Mouse (Mus musculus) thymus, adult 2 months (tissue): Measurements from ENCODE around the gene Tbc1d15. TPM values are rescaled to one million over a fixed set of nuclear protein-coding genes. Genes with fewer than 3 reads are reported as not detected.

Experiments used
- DNase-seq: peaks from one replicate; pipeline ENCODE4 v3.0.0; 2021
- H3K27ac ChIP-seq: fragments of 200-500 bp; 2 replicates; pipeline ENCODE4 v1.5.1; 2012; ENCODE audit warnings: low read length, control low read depth; ENCODE audit not compliant: control insufficient read depth, insufficient read depth
- H3K27me3 ChIP-seq: fragments of 200-500 bp; 2 replicates; pipeline ENCODE4 v1.6.1; 2012; ENCODE audit warnings: mild to moderate bottlenecking, low read length, moderate library complexity, mixed read lengths; ENCODE audit not compliant: control insufficient read depth, insufficient read depth
- H3K36me3 ChIP-seq: fragments of 200-500 bp; 2 replicates; pipeline ENCODE4 v1.6.1; 2012; ENCODE audit warnings: mild to moderate bottlenecking, low read length, moderate library complexity; ENCODE audit not compliant: control insufficient read depth, insufficient read depth
- H3K4me1 ChIP-seq: fragments of 200-500 bp; replicated peaks from 2 replicates; pipeline ENCODE4 v1.6.1; 2012; ENCODE audit warnings: low read length; ENCODE audit not compliant: control insufficient read depth, insufficient read depth
- H3K4me3 ChIP-seq: fragments of 200-500 bp; 2 replicates; pipeline ENCODE4 v1.5.1; 2012; ENCODE audit warnings: mild to moderate bottlenecking, low read length, control low read depth, moderate library complexity; ENCODE audit not compliant: control insufficient read depth, insufficient read depth
- CTCF ChIP-seq: fragments of 200-500 bp; IDR thresholded peaks from 2 replicates; pipeline ENCODE4 v1.5.1; 2012; ENCODE audit warnings: mild to moderate bottlenecking, control low read depth, low read length, moderate library complexity, borderline replicate concordance; ENCODE audit not compliant: control insufficient read depth, poor library complexity, insufficient read depth; ENCODE audit errors: extremely low read depth
- POLR2A ChIP-seq: fragments of 200-500 bp; IDR thresholded peaks from 2 replicates; pipeline ENCODE4 v1.6.1; 2012; ENCODE audit warnings: mild to moderate bottlenecking, low read length, control low read depth, moderate library complexity; ENCODE audit not compliant: control insufficient read depth, poor library complexity, insufficient read depth; ENCODE audit errors: extremely low read depth
- WGBS: fragments of 180-500 bp; shearing (Covaris S2); methylation state at CpG from one replicate; pipeline ENCODE4 v1.1.7; 2018; 5-methylcytosine and 5-hydroxymethylcytosine counted together
- polyA plus RNA-seq: library from polyadenylated mRNA; depleted of rRNA; stranded (reverse); fragments of >200 nt; gene quantifications from 2 replicates; pipeline ENCODE4 v1.2.3, GENCODE M21; 2012; rRNA removed

The Tbc1d15 gene
- polyA plus RNA-seq: 7.0 and 8.7 TPM in 2 replicates

DNA sequence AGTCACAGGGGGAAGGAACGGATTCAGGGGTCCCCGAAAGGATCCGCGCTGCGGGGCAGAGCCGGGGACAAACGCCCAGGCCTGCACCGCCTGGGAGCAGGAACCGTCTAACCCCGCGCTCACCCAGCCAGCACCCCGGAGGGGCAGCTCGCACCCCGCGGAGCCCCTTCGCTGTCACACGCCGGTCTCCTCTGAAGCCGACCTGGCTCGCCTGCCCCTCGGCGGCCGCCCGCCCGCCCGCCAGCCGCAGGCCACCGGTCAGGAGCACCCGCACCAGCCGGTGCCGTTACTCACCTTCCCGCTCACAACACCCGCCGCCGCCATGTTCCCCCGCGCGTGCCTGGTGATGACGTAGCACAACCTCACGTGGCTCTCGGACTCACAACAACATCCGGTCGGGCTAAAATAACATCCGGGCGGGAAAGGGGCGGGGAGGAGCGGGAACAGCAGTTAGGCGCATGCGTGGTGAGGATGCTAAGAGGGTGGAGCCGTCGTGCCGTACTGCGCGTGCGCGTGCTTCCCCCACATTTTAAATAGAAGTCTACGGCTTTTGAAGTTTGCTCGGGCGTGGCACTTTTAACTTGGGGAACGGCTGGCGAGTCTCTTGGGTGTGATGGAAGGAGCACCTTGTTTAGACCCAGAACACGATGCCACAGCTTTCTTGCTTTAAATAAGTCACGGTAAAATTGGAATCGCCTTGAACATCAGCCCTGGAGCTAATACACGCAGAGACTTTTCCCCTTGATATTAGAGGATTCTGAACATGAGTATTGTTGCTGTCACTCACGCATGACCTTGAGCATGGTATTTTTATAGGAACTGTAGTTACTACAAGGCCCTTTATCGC is at the start of gene Tbc1d15:
Gene Tbc1d15 (minus strand): TSS at position 380 of the 847 bp plus-strand sequence.
- peak; percentile 96 for DNase-seq
- H3K36me3 ChIP-seq: no peaks in the 10 kb centered on the region
- H3K27me3 ChIP-seq: no peaks in the 10 kb centered on the region
- H3K27ac ChIP-seq: peak within 1 kb of the TSS; percentile 40; the same call in 1 of the 2 replicates
- H3K4me1 ChIP-seq: peaks cover 10% of the 10 kb centered on the region
- under 1% methylated on average over 67 of the region's 67 CpGs for WGBS
- peak; percentile 50; the same call in 1 of the 2 replicates for TF ChIP-seq CTCF
- peak; percentile 78 for TF ChIP-seq POLR2A
- H3K4me3 ChIP-seq: peak within 1 kb of the TSS; percentile 86

DNA sequence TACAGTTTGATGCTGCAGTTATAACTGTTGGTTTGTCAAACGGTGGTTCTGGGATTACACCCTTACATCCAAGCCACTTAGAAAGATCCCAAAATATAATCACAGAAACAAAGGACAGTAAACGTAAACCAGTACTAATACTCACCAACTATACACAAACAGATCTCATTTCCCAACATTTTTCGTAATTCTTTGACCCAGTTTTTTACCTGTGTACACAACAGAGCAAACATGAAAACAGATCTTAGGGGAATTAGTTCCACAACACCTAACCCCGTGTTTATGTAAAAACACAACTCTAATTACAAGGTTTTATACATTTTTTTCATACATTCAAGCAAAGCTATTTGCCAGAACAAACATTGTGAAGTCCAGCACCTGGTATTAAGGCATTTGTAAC is 47.4 kb upstream of the Tbc1d15 start:
- Histone ChIP-seq H3K27ac (no peak overlapping the region), H3K4me3 (no peak overlapping the region), H3K36me3 (peaks cover 62% of the 10 kb centered on the region), H3K27me3 (no peaks in the 10 kb centered on the region), H3K4me1 (no peaks in the 10 kb centered on the region)
- no peak for DNase-seq
- TF ChIP-seq POLR2A (no peak), CTCF (no peak)
- 96% methylated on average over 4 of the region's 4 CpGs for WGBS

DNA sequence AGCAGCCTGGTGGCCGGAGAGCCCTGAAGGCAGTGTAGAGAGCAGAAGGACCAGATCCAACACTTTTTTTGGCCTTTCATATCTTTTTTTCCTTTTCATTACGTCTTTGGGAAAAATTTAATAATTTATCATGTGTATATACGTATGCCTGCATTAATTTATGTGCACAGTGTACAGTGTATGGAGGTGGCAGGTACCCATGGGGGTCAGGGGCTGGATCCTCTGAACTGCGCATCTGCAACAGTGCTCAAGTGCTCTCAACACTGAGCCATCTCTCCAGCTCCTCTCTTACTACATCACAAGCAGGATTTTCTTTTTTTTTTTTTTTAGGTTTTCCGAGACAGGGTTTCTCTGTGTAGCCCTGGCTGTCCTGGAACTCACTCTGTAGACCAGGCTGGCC is 46.3 kb upstream of the Tbc1d15 start:
- DNase-seq: no peak
- no peaks in the 10 kb centered on the region for H3K4me1 ChIP-seq
- no peak overlapping the region; the same call in 1 of the 2 replicates for H3K27ac ChIP-seq
- H3K4me3 ChIP-seq: no peak overlapping the region
- no peaks in the 10 kb centered on the region for H3K27me3 ChIP-seq
- H3K36me3 ChIP-seq: peaks cover 73% of the 10 kb centered on the region
- TF ChIP-seq POLR2A (no peak), CTCF (no peak)
- WGBS: 96% methylated on average over 5 of the region's 5 CpGs

GRCm38 (mm10) chr10:115296401-115296935 is 45.2 kb upstream of the Tbc1d15 start:
- WGBS: 95% methylated on average over 9 of the region's 9 CpGs
- H3K27ac ChIP-seq: no peak overlapping the region
- no peak for TF ChIP-seq POLR2A
- no peak for TF ChIP-seq CTCF

DNA sequence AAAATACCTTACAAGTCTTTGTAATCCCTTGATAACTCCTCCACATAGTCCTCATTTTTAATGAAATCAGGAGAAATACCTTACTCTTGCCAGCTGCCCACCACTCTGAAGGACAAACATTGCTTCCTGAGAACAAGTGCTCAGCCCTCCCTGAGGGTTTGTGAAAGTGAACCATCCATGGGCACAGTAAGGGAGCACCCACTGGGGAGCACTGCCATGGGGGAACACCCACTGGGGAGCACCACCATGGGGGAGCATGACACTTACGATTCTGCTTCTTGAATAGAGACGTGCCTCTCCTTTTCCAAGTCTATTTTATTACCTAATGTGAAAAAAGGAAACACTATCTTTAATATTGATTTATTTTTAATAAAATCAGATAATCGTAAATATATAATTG is 43.9 kb upstream of the Tbc1d15 start:
- 98% methylated on average over 3 of the region's 3 CpGs for WGBS

More at GRCm38 (mm10) chr10:115296401-115296935, 45.2 kb upstream of the Tbc1d15 start:
- no peak for DNase-seq
- Histone ChIP-seq H3K4me3 (no peak overlapping the region), H3K27me3 (no peaks in the 10 kb centered on the region), H3K4me1 (no peaks in the 10 kb centered on the region), H3K36me3 (peaks cover 73% of the 10 kb centered on the region)

GRCm38 (mm10) chr10:115294715-115295114 is 43.4 kb upstream of the Tbc1d15 start:
- 98% methylated on average over 7 of the region's 7 CpGs for WGBS
- TF ChIP-seq CTCF (no peak), POLR2A (no peak)
- Histone ChIP-seq H3K4me3 (no peak overlapping the region), H3K27me3 (no peaks in the 10 kb centered on the region), H3K4me1 (no peaks in the 10 kb centered on the region), H3K27ac (no peak overlapping the region), H3K36me3 (peaks cover 66% of the 10 kb centered on the region)
- DNase-seq: no peak

More for the DNA sequence above, 43.9 kb upstream of the Tbc1d15 start:
- Histone ChIP-seq H3K36me3 (peaks cover 65% of the 10 kb centered on the region), H3K4me3 (no peak overlapping the region), H3K27me3 (no peaks in the 10 kb centered on the region), H3K4me1 (no peaks in the 10 kb centered on the region), H3K27ac (no peak overlapping the region)
- TF ChIP-seq CTCF (no peak), POLR2A (no peak)
- no peak for DNase-seq
